Mouse (Mus musculus) right cerebral cortex, postnatal 36 days (tissue): ENCODE measurements around the gene Sox5.

Experiments
- DNase-seq, 2 experiments: peaks; one replicate each; pipeline ENCODE4 v3.0.0; 2022; ENCODE audit warnings: low spot score in 2 of 2, mixed read lengths in 1 of 2

Sox5 gene

GRCm38 (mm10) chr6:144485578-144485977 lies 296.2 kb downstream of the Sox5 start:
- no peak for DNase-seq

- DNase-seq = no peak
Measured at GRCm38 (mm10) chr6:144483166-144483565, 298.6 kb downstream of the Sox5 start.

GRCm38 (mm10) chr6:144480648-144481528 lies 300.9 kb downstream of the Sox5 start:
- no peak for DNase-seq

- DNase-seq = no peak
Measured at GRCm38 (mm10) chr6:144479861-144480260, 301.9 kb downstream of the Sox5 start.

GRCm38 (mm10) chr6:144477287-144478064 lies 304.3 kb downstream of the Sox5 start:
- no peak for DNase-seq

GRCm38 (mm10) chr6:144473437-144473836 lies 308.3 kb downstream of the Sox5 start:
- DNase-seq = no peak

- DNase-seq = no peak
Measured at GRCm38 (mm10) chr6:144472089-144472900, 309.5 kb downstream of the Sox5 start.

GRCm38 (mm10) chr6:144466711-144467110 lies 315.1 kb downstream of the Sox5 start:
- DNase-seq = no peak

GRCm38 (mm10) chr6:144463691-144464090 lies 318.1 kb downstream of the Sox5 start:
- DNase-seq = no peak

GRCm38 (mm10) chr6:144463274-144463673 lies 318.5 kb downstream of the Sox5 start:
- no peak for DNase-seq

GRCm38 (mm10) chr6:144459486-144459885 lies 322.3 kb downstream of the Sox5 start:
- no peak for DNase-seq

- no peak for DNase-seq
Measured at GRCm38 (mm10) chr6:144457500-144457899, 324.3 kb downstream of the Sox5 start.

- no peak for DNase-seq
Measured at GRCm38 (mm10) chr6:144454291-144455276, 327.2 kb downstream of the Sox5 start.

GRCm38 (mm10) chr6:144453605-144454004 lies 328.2 kb downstream of the Sox5 start:
- DNase-seq = no peak

- DNase-seq = no peak
Measured at GRCm38 (mm10) chr6:144453147-144453546, 328.6 kb downstream of the Sox5 start.

GRCm38 (mm10) chr6:144452200-144452977 lies 329.4 kb downstream of the Sox5 start:
- DNase-seq = peak; percentile 40 to 45

GRCm38 (mm10) chr6:144451631-144452030 lies 330.1 kb downstream of the Sox5 start:
- DNase-seq = no peak

- no peak for DNase-seq
Measured at GRCm38 (mm10) chr6:144445761-144446373, 335.9 kb downstream of the Sox5 start.

- DNase-seq = no peak
Measured at GRCm38 (mm10) chr6:144444367-144444766, 337.4 kb downstream of the Sox5 start.
